Mouse (Mus musculus): ENCODE data around the gene Gtf2f2. TPM values are rescaled to one million over a fixed set of nuclear protein-coding genes. Genes with fewer than 3 reads are reported as not detected.

Gene Gtf2f2
- polyA plus RNA-seq, 1 experiment from 2014 or later, result 40.3 TPM

GRCm38 (mm10) chr14:75852016-75852415 lies 158.6 kb downstream of the Gtf2f2 start:
- Histone ChIP-seq H3K4me2 (ENCODE audit: low read length) (no peak overlapping the region), H3K4me1 (replicated peaks; ENCODE audit: insufficient read depth, low read length) (no peaks in the 10 kb centered on the region), H3K9ac (ENCODE audit: low read depth, low read length) (no peak overlapping the region), H3K9me3 (replicated peaks; ENCODE audit: low read length) (no peaks in the 10 kb centered on the region), H3K4me3 (replicated peaks; ENCODE audit: low read depth, low read length) (no peak overlapping the region), H3K27ac (no peak overlapping the region), H3K27me3 (ENCODE audit: insufficient read depth, low read length) (no peaks in the 10 kb centered on the region), H3K36me3 (ENCODE audit: insufficient read depth, low read length) (peaks cover 33% of the 10 kb centered on the region)
- no peak for ATAC-seq (replicated peaks; ENCODE audit: low FRiP score, low read depth)
- TF ChIP-seq CTCF (IDR thresholded peaks at IDR 0.05; ENCODE audit: low read depth), result no peak
- WGBS, result 86% methylated on average over 5 of the region's 5 CpGs
- DNase-seq (ENCODE audit: low spot score), result no peak

DNA sequence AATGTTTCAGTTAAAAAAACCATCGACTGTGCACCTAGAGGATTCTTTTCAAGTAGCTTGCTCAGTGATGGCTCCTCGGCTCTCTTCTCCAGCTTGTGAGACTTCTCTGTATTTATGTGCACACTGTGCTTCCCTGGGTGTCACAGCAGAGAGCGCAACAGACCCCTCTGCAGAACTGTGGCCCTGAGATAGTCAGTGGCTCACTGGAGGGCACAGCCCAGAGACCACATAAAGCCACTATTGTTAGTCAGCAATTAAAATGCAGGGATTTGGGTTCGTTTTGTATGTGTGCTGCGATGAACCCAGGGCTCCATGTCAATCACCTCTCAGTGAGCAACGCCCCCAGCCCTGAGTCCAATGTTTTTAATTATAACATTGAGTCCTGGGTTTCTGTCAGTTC lies 159.8 kb downstream of the Gtf2f2 start:
- Histone ChIP-seq H3K4me2 (ENCODE audit: low read length) (no peak overlapping the region), H3K9me3 (replicated peaks; ENCODE audit: low read length) (no peaks in the 10 kb centered on the region), H3K27ac (no peak overlapping the region), H3K9ac (ENCODE audit: low read depth, low read length) (no peak overlapping the region), H3K4me3 (replicated peaks; ENCODE audit: low read depth, low read length) (no peak overlapping the region), H3K4me1 (replicated peaks; ENCODE audit: insufficient read depth, low read length) (peaks cover 6% of the 10 kb centered on the region; the same call in 1 of the 2 replicates), H3K36me3 (ENCODE audit: insufficient read depth, low read length) (peaks cover 36% of the 10 kb centered on the region), H3K27me3 (ENCODE audit: insufficient read depth, low read length) (no peaks in the 10 kb centered on the region)
- TF ChIP-seq CTCF (IDR thresholded peaks at IDR 0.05; ENCODE audit: low read depth), result no peak
- WGBS, result 76% methylated on average over 6 of the region's 6 CpGs
- DNase-seq (ENCODE audit: low spot score), result no peak
- ATAC-seq (replicated peaks; ENCODE audit: low FRiP score, low read depth), result no peak

DNA sequence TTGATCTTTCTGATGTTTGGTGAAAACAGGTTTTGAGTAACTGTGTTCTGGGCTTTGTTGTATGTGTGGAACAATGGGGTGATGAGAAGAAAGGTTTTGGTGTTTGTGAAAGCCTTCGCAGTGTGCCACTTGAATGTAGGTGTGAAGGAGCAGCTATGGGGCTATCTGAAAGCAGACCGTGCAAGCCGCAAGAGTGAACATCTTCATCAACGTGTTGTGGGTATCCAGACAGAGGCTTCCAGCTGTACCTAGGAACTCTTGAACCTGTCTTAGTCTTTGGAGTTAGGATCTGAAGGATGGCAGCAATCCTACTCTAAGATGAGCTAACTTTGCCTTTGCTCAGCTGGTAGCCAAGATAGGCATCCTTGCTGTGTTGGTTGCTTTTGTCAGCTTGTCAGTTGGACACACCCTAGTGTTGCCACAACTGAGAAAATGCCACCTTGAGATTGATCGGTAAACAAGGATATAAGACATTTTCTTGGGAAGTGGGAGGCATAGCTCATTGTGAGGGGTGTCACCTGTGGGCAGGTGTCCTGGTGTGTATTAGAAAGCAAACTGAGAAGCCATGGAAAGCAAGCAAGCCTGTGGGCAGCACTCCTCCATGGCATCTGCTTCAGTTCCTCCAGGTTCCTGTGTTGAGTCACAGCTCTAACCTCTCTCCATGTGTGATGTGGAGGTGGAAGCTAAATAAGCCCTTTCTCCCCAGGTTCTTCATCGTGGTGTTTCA lies 160.7 kb downstream of the Gtf2f2 start:
- no peak overlapping the region for H3K4me3 ChIP-seq (replicated peaks; ENCODE audit: low read depth, low read length)
- no peaks in the 10 kb centered on the region for H3K27me3 ChIP-seq (ENCODE audit: insufficient read depth, low read length)
- TF ChIP-seq CTCF (IDR thresholded peaks at IDR 0.05; ENCODE audit: low read depth), result no peak
- H3K4me2 ChIP-seq (ENCODE audit: low read length), result no peak overlapping the region
- H3K27ac ChIP-seq, result no peak overlapping the region
- H3K9me3 ChIP-seq (replicated peaks; ENCODE audit: low read length), result no peaks in the 10 kb centered on the region
- ATAC-seq (replicated peaks; ENCODE audit: low FRiP score, low read depth) (no peak), DNase-seq (ENCODE audit: low spot score) (no peak)
- H3K4me1 ChIP-seq (replicated peaks; ENCODE audit: insufficient read depth, low read length), result peaks cover 6% of the 10 kb centered on the region; the same call in 1 of the 2 replicates
- 89% methylated on average over 6 of the region's 6 CpGs for WGBS
- no peak overlapping the region for H3K9ac ChIP-seq (ENCODE audit: low read depth, low read length)
- H3K36me3 ChIP-seq (ENCODE audit: insufficient read depth, low read length), result peaks cover 36% of the 10 kb centered on the region

GRCm38 (mm10) chr14:75849236-75849635 lies 161.4 kb downstream of the Gtf2f2 start:
- no peak for TF ChIP-seq CTCF (IDR thresholded peaks at IDR 0.05; ENCODE audit: low read depth)
- no peak overlapping the region for H3K9ac ChIP-seq (ENCODE audit: low read depth, low read length)
- 82% methylated on average over 5 of the region's 5 CpGs for WGBS
- H3K4me1 ChIP-seq (replicated peaks; ENCODE audit: insufficient read depth, low read length), result peaks cover 6% of the 10 kb centered on the region; the same call in 1 of the 2 replicates
- H3K9me3 ChIP-seq (replicated peaks; ENCODE audit: low read length), result no peaks in the 10 kb centered on the region
- H3K36me3 ChIP-seq (ENCODE audit: insufficient read depth, low read length), result peaks cover 36% of the 10 kb centered on the region
- no peaks in the 10 kb centered on the region for H3K27me3 ChIP-seq (ENCODE audit: insufficient read depth, low read length)
- ATAC-seq (replicated peaks; ENCODE audit: low FRiP score, low read depth) (no peak), DNase-seq (ENCODE audit: low spot score) (no peak)
- H3K4me2 ChIP-seq (ENCODE audit: low read length), result no peak overlapping the region
- no peak overlapping the region for H3K27ac ChIP-seq
- H3K4me3 ChIP-seq (replicated peaks; ENCODE audit: low read depth, low read length), result no peak overlapping the region

GRCm38 (mm10) chr14:75848482-75848881 lies 162.2 kb downstream of the Gtf2f2 start:
- H3K36me3 ChIP-seq (ENCODE audit: insufficient read depth, low read length), result peaks cover 36% of the 10 kb centered on the region
- H3K4me1 ChIP-seq (replicated peaks; ENCODE audit: insufficient read depth, low read length), result peaks cover 6% of the 10 kb centered on the region; the same call in 1 of the 2 replicates
- no peak overlapping the region for H3K9ac ChIP-seq (ENCODE audit: low read depth, low read length)
- no peaks in the 10 kb centered on the region for H3K9me3 ChIP-seq (replicated peaks; ENCODE audit: low read length)
- no peak for TF ChIP-seq CTCF (IDR thresholded peaks at IDR 0.05; ENCODE audit: low read depth)
- no peak overlapping the region for H3K4me2 ChIP-seq (ENCODE audit: low read length)
- H3K4me3 ChIP-seq (replicated peaks; ENCODE audit: low read depth, low read length), result no peak overlapping the region
- H3K27ac ChIP-seq, result no peak overlapping the region
- no peaks in the 10 kb centered on the region for H3K27me3 ChIP-seq (ENCODE audit: insufficient read depth, low read length)
- ATAC-seq (replicated peaks; ENCODE audit: low FRiP score, low read depth), result no peak
- WGBS, result 97% methylated on average over 5 of the region's 5 CpGs
- no peak for DNase-seq (ENCODE audit: low spot score)

- Histone ChIP-seq H3K4me2 (ENCODE audit: low read length) (no peak overlapping the region), H3K9ac (ENCODE audit: low read depth, low read length) (0 out of 2 replicates have a peak overlapping the region, but pooled peaks have one; percentile 2), H3K4me3 (replicated peaks; ENCODE audit: low read depth, low read length) (no peak overlapping the region)
These were observed 163.0 kb downstream of the Gtf2f2 start for GRCm38 (mm10) chr14:75847669-75848068.

More at GRCm38 (mm10) chr14:75847669-75848068, 163.0 kb downstream of the Gtf2f2 start:
- no peak for TF ChIP-seq CTCF (IDR thresholded peaks at IDR 0.05; ENCODE audit: low read depth)
- Histone ChIP-seq H3K4me1 (replicated peaks; ENCODE audit: insufficient read depth, low read length) (peaks cover 6% of the 10 kb centered on the region; the same call in 1 of the 2 replicates), H3K27me3 (ENCODE audit: insufficient read depth, low read length) (no peaks in the 10 kb centered on the region), H3K36me3 (ENCODE audit: insufficient read depth, low read length) (peaks cover 36% of the 10 kb centered on the region), H3K9me3 (replicated peaks; ENCODE audit: low read length) (no peaks in the 10 kb centered on the region), H3K27ac (no peak overlapping the region)
- DNase-seq (ENCODE audit: low spot score) (no peak), ATAC-seq (replicated peaks; ENCODE audit: low FRiP score, low read depth) (no peak)
- WGBS, result 71% methylated on average over 4 of the region's 4 CpGs

Other genes starting within 250 kb of the Gtf2f2 start
- 22.7 and 24.3 TPM in 2 replicates for gene Slc25a30, start 223.8 kb downstream of the Gtf2f2 start, polyA plus RNA-seq (2015; fragmentation: Nextera tagmentation; extraction: Ambion mirVana)
- 1,400 and 1,543 TPM in 2 replicates for gene Tpt1, start 165.8 kb downstream of the Gtf2f2 start, polyA plus RNA-seq (2015; fragmentation: Nextera tagmentation; extraction: Ambion mirVana)
- gene Kctd4, start 55.9 kb downstream of the Gtf2f2 start, polyA plus RNA-seq (2015; fragmentation: Nextera tagmentation; extraction: Ambion mirVana), result 0.20 and 0.24 TPM in 2 replicates
- gene Gpalpp1, start 99.9 kb upstream of the Gtf2f2 start, polyA plus RNA-seq (2015; fragmentation: Nextera tagmentation; extraction: Ambion mirVana), result 9.7 and 10.0 TPM in 2 replicates
- 13.2 and 13.8 TPM in 2 replicates for gene Nufip1, start 100.0 kb upstream of the Gtf2f2 start, polyA plus RNA-seq (2015; fragmentation: Nextera tagmentation; extraction: Ambion mirVana)

All from kidney, postnatal 0 days (tissue).